Mouse (Mus musculus) heart, embryonic 16.5 days (tissue): ENCODE measurements at regions not wholly inside any gene's neighbourhood (a gene's known extent, or its start where the extent isn't known, plus 50 kb on each side); places are given as distances from the start of the nearest gene placed in this dataset.

Experiments
- ATAC-seq: fragments of 200-750 bp; cut with Nextera tagmentation; replicated peaks from 2 replicates; pipeline ENCODE4 v1.8.0; 2017; ENCODE audit warnings: moderate number of reproducible peaks; ENCODE audit not compliant: insufficient read depth, low FRiP score; ENCODE audit errors: extremely low read depth
- H3K27ac ChIP-seq: fragments of 300-500 bp; sonication (generic); 2 replicates; pipeline ENCODE4 v1.5.1; 2014; ENCODE audit warnings: mild to moderate bottlenecking, low read length, control low read depth, moderate library complexity
- H3K27me3 ChIP-seq: fragments of 300-500 bp; sonication (generic); 2 replicates; pipeline ENCODE4 v1.6.1; 2014; ENCODE audit warnings: low read length, mixed read lengths; ENCODE audit not compliant: control insufficient read depth, insufficient read depth
- H3K36me3 ChIP-seq: fragments of 300-500 bp; sonication (generic); 2 replicates; pipeline ENCODE4 v1.6.1; 2014; ENCODE audit not compliant: control insufficient read depth, insufficient read depth
- H3K4me1 ChIP-seq: fragments of 300-500 bp; sonication (generic); 2 replicates; pipeline ENCODE4 v1.6.1; 2014; ENCODE audit warnings: low read length, mixed read lengths; ENCODE audit not compliant: control insufficient read depth, insufficient read depth
- H3K4me2 ChIP-seq: fragments of 300-500 bp; sonication (generic); 2 replicates; pipeline ENCODE4 v1.6.1; 2014; ENCODE audit warnings: low read depth, mild to moderate bottlenecking, control low read depth, low read length
- H3K4me3 ChIP-seq: fragments of 300-500 bp; sonication (generic); 2 replicates; pipeline ENCODE4 v1.5.1; 2014; ENCODE audit warnings: mild to moderate bottlenecking, control low read depth, low read length
- H3K9ac ChIP-seq: fragments of 300-500 bp; sonication (generic); 2 replicates; pipeline ENCODE4 v1.6.1; 2014; ENCODE audit warnings: low read length, control low read depth
- H3K9me3 ChIP-seq: fragments of 300-500 bp; sonication (generic); replicated peaks from 2 replicates; pipeline ENCODE4 v1.6.1; 2016; ENCODE audit warnings: low read length; ENCODE audit not compliant: control insufficient read depth
- WGBS: fragments of 180-500 bp; shearing (Covaris S2); extraction: QIAGEN DNeasy Blood & Tissue Kit; methylation state at CpG from one replicate; pipeline ENCODE4 v1.1.7; 2014; 5-methylcytosine and 5-hydroxymethylcytosine counted together

GRCm38 (mm10) chr9:83326437-83327086 is 114.4 kb downstream of the Lca5 start:
- Histone ChIP-seq H3K27me3 (no peaks in the 10 kb centered on the region), H3K27ac (no peak overlapping the region), H3K4me2 (no peak overlapping the region), H3K36me3 (no peaks in the 10 kb centered on the region), H3K9ac (no peak overlapping the region), H3K4me1 (no peaks in the 10 kb centered on the region), H3K9me3 (no peaks in the 10 kb centered on the region), H3K4me3 (no peak overlapping the region)
- 50% methylated on average over 7 of the region's 7 CpGs for WGBS
- ATAC-seq = no peak

GRCm38 (mm10) chr9:83325910-83326309 is 115.0 kb downstream of the Lca5 start:
- no peak overlapping the region for H3K4me3 ChIP-seq
- H3K9ac ChIP-seq = no peak overlapping the region
- H3K4me1 ChIP-seq = no peaks in the 10 kb centered on the region
- no peak overlapping the region for H3K4me2 ChIP-seq
- no peaks in the 10 kb centered on the region for H3K36me3 ChIP-seq
- no peak overlapping the region for H3K27ac ChIP-seq
- ATAC-seq = no peak
- no peaks in the 10 kb centered on the region for H3K9me3 ChIP-seq
- WGBS = 19% methylated on average over 6 of the region's 6 CpGs
- no peaks in the 10 kb centered on the region for H3K27me3 ChIP-seq

GRCm38 (mm10) chr9:83324336-83324735 is 116.6 kb downstream of the Lca5 start:
- 76% methylated on average over 3 of the region's 3 CpGs for WGBS
- Histone ChIP-seq H3K27me3 (no peaks in the 10 kb centered on the region), H3K4me3 (no peak overlapping the region), H3K9me3 (no peaks in the 10 kb centered on the region), H3K4me1 (no peaks in the 10 kb centered on the region), H3K36me3 (no peaks in the 10 kb centered on the region), H3K9ac (no peak overlapping the region), H3K4me2 (no peak overlapping the region), H3K27ac (no peak overlapping the region)
- no peak for ATAC-seq

- Histone ChIP-seq H3K27ac (no peak overlapping the region), H3K4me1 (no peaks in the 10 kb centered on the region), H3K9ac (no peak overlapping the region), H3K27me3 (no peaks in the 10 kb centered on the region), H3K4me2 (no peak overlapping the region), H3K9me3 (no peaks in the 10 kb centered on the region), H3K4me3 (no peak overlapping the region), H3K36me3 (no peaks in the 10 kb centered on the region)
- WGBS = 77% methylated on average over 8 of the region's 8 CpGs
- no peak for ATAC-seq
These were observed 117.8 kb downstream of the Lca5 start for GRCm38 (mm10) chr9:83322991-83323583.

GRCm38 (mm10) chr9:83321793-83322192 is 119.1 kb downstream of the Lca5 start:
- Histone ChIP-seq H3K9me3 (no peaks in the 10 kb centered on the region), H3K27ac (no peak overlapping the region)
- ATAC-seq = no peak

GRCm38 (mm10) chr9:83320834-83321233 is 120.1 kb downstream of the Lca5 start:
- WGBS = 61% methylated on average over 4 of the region's 4 CpGs
- no peaks in the 10 kb centered on the region for H3K36me3 ChIP-seq
- no peak overlapping the region for H3K4me2 ChIP-seq
- no peaks in the 10 kb centered on the region for H3K4me1 ChIP-seq
- no peaks in the 10 kb centered on the region for H3K27me3 ChIP-seq
- no peak overlapping the region for H3K9ac ChIP-seq
- H3K9me3 ChIP-seq = no peaks in the 10 kb centered on the region
- ATAC-seq = no peak
- no peak overlapping the region for H3K4me3 ChIP-seq
- no peak overlapping the region for H3K27ac ChIP-seq

More at GRCm38 (mm10) chr9:83321793-83322192, 119.1 kb downstream of the Lca5 start:
- H3K9ac ChIP-seq = no peak overlapping the region
- H3K4me2 ChIP-seq = no peak overlapping the region
- no peaks in the 10 kb centered on the region for H3K27me3 ChIP-seq
- H3K4me3 ChIP-seq = no peak overlapping the region
- no peaks in the 10 kb centered on the region for H3K4me1 ChIP-seq
- no peaks in the 10 kb centered on the region for H3K36me3 ChIP-seq

- Histone ChIP-seq H3K4me2 (no peak overlapping the region), H3K9me3 (no peaks in the 10 kb centered on the region), H3K36me3 (no peaks in the 10 kb centered on the region), H3K9ac (no peak overlapping the region), H3K27me3 (no peaks in the 10 kb centered on the region), H3K4me3 (no peak overlapping the region), H3K27ac (no peak overlapping the region), H3K4me1 (no peaks in the 10 kb centered on the region)
- ATAC-seq = no peak
- 56% methylated on average over 2 of the region's 2 CpGs for WGBS
These were observed 124.1 kb downstream of the Lca5 start for GRCm38 (mm10) chr9:83316818-83317162.

GRCm38 (mm10) chr9:83315941-83316817 is 124.7 kb downstream of the Lca5 start:
- Histone ChIP-seq H3K9ac (no peak overlapping the region), H3K4me1 (no peaks in the 10 kb centered on the region), H3K9me3 (no peaks in the 10 kb centered on the region), H3K27ac (no peak overlapping the region), H3K4me2 (no peak overlapping the region), H3K27me3 (no peaks in the 10 kb centered on the region), H3K4me3 (no peak overlapping the region), H3K36me3 (no peaks in the 10 kb centered on the region)
- WGBS = 67% methylated on average over 10 of the region's 10 CpGs
- ATAC-seq = no peak

- Histone ChIP-seq H3K27ac (no peak overlapping the region), H3K9me3 (no peaks in the 10 kb centered on the region), H3K36me3 (no peaks in the 10 kb centered on the region), H3K4me3 (no peak overlapping the region), H3K9ac (no peak overlapping the region), H3K27me3 (peaks cover 11% of the 10 kb centered on the region), H3K4me1 (no peaks in the 10 kb centered on the region), H3K4me2 (no peak overlapping the region)
- WGBS = 57% methylated on average over 4 of the region's 4 CpGs
- ATAC-seq = no peak
These were observed 132.2 kb downstream of the Lca5 start for GRCm38 (mm10) chr9:83308771-83309170.
